Mouse (Mus musculus) B cell, adult 2 months (primary cell): ENCODE measurements around the gene Mvb12b.

Experiments used
- DNase-seq, 2 experiments: peaks; one replicate each; pipeline ENCODE4 v3.0.0; 2022

The Mvb12b gene

DNA sequence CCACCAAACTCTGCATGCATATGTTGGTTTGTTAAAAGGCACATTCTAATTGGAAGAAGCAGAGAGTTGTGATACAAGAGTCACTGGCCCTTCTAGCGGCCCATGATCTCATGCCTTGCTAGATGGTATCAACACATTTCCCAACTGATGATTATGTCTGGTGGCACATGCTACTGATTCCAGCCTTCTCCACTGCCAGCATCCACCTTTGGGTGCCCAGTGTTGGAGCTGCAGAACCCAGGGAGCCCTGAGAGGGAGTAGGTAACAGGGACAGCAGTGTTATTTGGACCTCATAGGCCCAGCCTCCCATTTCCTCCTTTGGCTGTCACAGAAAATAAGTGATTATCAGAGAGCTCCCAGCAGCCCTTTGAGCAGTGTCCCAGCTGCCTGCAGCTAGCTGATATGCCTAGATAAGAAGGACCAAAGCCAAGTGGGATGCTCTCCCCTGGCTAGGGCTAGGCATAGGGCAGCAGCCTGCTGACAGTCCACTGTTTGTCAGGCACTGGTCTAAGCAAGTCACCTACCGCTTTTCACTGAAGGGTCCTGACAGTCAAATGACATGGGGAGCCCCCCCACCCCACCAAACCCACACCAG lies 44.7 kb downstream of the Mvb12b start:
- no peak for DNase-seq

DNA sequence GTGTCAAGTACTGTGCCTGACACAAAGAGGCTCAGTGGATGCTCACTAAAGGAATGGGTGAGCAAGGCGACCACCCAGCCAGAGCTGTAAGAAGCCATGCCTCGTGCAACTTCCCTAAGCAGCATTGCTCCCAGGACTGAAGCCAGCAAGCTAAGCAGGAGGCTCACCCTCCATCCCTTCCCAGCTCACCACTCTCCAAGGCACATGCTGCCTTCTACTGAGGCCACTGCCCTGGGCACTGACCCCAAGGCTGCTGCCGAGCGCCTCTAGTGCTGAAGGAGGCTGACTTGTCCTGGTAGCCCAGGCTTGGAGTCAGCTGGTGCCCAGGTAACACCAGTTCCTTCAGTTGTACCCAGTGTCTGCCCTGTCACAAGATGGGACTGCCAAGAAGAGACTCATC lies 45.8 kb downstream of the Mvb12b start:
- DNase-seq = no peak

DNA sequence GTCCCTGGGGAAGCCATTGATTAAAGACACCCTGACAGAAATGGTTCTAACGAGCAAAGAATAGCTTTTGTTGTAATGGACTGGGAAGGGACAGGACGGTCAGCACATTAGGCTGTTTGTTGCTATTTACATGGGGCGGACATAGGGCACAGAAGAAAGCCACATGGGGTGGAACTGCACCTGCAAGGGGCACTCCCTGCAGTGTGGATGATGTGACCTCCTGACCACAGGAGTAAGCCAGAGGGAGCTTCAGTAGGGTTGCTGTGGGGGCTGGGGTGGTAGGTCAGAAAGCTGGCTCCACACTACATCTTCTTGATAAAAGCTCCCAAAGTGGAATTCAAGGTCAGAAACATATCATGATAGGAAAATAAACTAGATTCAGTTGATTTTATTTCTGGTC lies 47.3 kb downstream of the Mvb12b start:
- no peak for DNase-seq

DNA sequence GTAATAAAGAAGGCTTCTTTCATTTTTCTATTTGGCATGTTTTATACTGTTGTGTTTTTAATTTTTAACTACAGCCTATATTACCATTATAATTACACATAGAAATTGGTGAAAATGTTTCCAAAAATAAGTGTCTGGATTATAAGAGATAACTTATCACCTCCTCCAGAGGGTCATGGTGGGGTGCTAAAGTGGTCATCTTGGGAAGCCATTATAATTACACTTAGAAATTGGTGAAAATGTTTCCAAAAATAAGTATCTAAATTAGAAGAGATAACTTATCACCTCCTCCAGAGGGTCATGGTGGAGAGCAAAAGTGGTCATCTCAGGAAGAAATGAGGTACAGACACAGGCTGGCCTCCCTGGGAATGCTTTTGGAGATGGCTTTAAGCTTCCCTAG lies 48.5 kb downstream of the Mvb12b start:
- no peak for DNase-seq

DNA sequence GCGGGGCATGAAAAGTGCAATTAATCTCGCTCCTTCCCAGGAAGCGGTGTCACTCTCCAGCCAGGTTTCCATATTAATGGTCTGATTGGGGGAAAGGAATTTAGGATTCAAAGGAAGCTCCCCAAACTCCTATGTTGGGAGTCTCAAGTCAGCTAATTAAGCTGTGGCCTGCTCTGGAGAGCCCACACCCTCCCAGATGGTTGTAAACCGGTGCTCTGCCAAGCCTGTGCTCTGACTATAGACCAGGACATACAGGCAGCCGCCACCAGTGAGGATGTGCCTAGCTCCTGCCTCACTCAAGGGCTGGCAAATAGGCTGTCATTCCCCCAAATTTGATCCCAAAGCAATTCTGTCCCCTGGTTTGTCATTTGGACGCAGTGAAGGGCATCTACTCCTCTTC lies 50.4 kb downstream of the Mvb12b start:
- no peak for DNase-seq

DNA sequence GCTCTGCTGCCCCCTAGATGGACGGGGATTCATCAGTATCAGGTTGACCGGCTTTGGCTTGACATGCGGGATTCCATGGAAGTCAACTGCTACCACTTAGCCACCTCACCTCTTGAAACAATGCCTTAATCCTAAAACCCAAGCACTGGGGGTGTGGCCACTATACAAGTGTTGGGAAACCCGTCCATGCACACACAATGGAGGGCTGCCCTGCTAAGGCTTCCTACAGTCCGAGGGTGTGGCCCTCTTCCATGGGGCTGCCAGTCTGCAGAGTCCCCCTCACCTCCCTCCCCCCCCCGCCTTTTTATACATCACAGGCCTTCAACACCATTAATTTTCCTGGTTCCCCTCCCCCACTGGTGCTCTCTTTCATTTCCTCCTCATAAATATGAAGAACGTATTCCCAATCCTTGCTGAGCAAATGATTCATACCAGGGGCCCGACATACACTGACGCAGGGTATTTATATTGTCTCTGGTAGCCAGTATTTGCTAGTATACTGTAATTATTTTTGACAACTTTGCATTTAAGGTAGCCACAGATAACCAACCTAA lies 51.0 kb downstream of the Mvb12b start:
- no peak for DNase-seq

DNA sequence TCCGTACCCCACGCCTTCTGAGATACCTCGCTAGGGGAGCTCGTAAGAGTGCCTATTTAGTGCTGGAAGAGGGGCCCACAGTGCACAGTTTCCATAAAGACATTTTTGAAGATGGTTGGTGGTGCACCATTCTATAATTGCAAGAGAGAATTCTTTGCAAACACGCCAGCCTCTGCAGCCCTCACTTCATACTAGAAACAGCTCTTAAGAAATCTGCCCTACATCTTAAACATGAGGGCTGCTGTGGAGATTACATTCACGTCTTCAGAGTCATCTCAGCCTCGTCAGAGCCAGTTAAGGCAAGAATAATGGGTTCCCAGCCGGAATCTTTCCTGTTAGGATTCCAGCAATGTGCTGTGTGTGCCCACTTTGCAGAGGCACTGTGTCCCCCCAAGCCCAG lies 52.7 kb downstream of the Mvb12b start:
- no peak for DNase-seq

DNA sequence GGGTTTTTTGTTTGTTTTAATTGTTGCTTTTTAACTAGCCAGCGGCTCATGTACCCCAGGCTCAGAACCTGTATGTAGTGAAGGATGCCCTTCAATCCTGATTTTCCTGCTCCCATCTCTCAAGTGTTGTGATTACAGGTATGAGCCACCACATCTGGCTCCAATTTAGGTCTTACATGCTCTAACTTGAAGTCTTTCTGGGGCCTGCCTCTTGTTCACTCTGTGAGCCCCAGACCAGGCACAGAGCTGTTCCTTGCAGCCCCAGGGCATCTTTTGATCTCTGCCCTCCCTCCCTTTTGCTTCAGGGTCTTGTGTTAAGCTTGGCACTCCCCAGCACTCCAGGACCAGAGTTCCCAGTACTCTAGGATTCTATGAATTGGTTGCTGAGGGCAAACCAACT lies 53.8 kb downstream of the Mvb12b start:
- no peak for DNase-seq

DNA sequence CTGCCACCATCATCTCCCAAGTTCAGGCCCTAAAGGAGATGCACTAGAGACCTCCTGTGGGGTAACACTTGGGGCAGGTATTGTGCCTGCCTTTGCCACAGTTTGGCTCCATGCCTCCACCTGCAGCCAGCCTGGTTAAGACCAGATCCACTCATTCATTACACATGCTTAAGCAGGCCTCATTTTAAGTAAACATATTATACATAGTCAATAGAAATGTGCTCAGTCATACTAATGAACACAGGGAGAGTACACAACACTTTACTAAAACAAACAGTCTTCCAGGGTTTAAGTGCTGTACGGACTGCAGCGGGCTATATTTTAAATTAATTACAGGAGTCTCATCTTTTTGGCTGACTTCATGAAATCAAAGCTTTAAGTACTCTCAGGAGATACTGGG lies 57.9 kb downstream of the Mvb12b start:
- DNase-seq = no peak

DNA sequence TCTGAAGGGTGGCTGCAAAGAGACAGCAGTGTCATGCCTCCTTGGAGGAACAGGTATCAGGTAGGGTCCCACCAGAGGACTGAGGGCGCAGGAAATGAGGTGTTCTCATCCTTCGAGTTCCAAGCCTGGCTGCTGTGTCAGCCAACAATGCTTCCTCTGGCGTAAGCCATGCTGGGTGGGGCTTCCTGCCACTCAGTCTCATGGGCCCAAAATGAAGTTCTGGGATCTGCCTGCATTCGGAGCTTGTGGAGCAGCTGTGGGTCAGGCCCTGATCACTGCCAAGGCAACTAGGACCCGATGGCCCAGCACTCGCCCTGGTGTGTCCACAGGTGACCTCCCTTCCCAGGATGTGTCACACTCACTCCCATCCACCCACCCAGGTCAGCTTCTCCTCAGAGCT lies 61.0 kb downstream of the Mvb12b start:
- DNase-seq = no peak

DNA sequence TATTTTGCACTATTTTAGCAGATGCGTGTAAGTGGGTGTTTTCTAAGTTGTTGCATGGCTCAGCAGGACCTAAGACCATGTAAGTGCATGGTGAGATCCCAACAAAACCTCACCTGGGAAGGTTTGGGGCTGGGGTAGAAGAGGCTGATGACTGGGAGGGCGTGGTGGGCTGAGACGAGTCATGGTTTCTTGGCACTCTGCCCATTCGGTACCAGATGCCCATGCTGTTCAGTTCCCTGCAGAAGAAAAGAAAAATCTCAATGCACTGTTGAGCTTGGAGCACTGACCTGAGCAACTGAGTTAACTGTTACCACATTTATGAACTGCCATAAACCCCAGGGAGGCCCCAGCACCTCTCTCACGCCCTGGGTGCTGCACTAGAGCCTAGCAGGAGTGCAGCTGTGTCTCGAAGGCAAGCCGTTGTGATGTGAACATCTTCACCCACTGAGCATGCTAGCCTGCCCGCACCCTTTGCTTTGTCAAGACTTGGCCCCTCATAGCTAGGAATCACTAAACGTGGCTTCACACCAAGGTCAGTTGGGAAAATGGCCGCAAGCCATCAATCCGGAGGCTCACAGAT lies 62.7 kb downstream of the Mvb12b start:
- DNase-seq = no peak

DNA sequence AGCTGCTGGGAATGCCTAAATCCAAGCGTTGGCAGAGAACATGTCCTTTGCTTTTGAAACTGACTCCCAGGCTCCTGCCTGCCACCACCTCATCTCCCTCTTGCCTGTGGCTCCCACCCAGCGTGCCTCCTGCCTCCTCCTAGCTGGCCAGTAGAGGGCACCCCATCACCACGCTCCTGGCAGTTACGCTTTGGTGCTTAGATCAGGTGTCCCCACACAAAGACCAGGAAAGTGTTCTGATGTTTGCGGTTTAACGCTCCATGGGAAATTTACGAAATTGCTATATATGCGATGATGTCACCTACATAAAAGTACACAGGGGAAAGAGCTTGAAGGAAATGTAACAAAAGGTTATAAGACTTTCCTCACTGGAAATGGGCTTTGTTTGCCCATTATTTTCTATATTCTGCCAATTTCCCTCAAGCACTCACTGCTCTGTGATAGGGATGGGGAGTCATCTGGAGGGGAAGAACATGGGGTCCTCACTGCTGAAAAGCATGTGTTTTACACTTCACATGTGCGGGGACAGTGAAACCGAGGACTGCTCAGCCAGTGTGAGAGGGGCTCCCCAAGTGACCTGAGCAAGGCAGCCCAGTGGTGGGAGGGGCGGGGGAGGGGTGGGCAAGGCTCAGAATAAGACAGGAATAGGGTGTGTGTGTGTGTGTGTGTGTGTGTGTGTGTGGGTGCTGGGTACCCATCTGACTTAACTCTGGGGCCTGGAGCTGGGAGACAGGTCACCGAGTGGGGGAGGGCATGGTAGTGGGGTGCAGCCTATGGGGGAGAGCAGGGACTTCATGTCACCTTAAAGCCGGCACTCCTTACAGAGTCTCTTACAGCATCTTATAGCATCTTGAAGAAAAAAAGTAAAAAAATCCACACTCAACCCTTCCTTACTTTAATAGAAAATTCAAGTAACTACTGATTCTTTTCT lies 65.8 kb downstream of the Mvb12b start:
- DNase-seq = peak; percentile 86 to 87

DNA sequence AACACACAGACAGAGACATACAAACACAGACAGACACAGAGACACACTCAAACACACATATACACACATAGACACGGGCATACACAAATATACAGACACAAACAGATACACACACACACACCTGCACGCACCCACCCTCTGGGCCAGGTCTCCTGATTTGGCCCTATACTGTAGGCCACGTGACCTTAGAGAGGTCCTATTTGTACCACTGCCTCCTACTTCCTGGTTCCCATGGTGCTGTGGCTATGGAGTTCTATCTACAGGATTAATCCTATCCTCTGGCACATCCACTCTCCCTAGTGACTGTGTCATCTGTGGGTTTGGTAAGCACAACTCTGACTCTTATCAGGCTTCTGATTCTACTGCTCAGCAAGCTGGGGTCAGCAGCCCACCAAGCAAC lies 67.3 kb downstream of the Mvb12b start:
- no peak for DNase-seq

DNA sequence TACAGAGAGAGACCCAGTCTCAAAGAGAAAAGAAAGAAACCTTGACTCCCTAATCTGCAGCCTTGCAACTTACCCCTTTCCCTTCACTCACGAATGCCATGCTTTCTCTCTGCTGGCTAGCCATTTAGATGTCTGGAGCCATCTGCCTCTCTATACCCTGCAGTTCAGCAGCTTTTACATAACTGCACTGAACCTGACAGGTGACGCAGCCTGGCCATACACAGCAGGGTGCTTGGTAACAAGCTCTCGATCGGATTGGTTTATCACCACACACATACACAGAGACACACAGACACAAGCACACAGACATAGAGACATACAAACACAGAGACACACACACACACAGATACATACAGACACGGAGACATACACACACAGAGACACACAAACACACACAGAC lies 67.7 kb downstream of the Mvb12b start:
- no peak for DNase-seq

DNA sequence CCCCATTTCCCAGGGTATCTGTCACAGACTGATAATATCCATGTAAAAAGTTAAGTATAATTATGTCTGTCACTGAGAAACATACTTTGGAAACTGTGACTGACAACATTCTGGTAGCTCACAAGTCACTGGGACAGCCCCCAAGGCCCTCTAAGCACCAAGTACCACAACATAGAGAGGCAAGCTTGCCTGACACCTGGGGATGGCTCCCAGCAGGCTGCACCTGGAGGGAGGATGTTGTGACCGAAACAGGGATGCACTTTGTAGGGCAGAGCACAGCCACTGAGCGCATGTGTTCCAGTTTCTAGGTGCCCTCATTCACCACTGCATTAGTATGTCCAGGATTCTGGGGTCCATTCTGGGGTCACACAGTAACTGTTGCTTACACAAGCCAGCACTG lies 69.4 kb downstream of the Mvb12b start:
- no peak for DNase-seq

DNA sequence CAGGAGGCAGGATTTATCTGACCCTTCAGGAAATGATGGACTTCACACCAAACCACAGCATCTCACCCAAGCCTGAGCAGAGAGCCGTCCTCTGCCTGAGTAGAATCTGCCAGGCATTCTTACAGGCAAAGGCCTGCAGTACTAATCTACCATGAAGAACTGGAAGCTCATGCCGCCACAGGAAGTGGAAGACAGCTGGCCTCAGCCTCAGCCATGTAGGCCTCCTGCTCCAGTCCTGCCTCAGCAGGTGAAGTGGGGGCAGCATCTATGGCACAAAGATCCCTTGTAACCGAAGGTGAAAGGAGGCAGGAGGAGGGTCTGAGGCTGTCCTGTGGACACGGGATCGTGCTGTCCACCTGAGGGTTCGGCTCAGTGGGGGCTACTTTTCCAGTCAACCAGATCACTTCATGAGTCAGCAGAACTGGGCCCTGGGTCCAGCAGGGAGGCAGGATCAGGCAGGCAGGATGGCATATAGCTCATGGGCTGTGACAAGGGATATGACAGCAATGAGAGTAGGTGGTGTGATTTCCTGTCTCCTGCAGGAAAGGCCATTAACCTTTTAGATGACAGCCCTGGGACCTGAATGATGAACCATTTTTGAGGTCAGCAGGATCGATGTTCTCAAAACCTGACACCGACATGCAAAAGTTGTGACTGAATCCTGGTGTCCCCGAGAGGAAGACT lies 69.9 kb downstream of the Mvb12b start:
- DNase-seq = no peak

DNA sequence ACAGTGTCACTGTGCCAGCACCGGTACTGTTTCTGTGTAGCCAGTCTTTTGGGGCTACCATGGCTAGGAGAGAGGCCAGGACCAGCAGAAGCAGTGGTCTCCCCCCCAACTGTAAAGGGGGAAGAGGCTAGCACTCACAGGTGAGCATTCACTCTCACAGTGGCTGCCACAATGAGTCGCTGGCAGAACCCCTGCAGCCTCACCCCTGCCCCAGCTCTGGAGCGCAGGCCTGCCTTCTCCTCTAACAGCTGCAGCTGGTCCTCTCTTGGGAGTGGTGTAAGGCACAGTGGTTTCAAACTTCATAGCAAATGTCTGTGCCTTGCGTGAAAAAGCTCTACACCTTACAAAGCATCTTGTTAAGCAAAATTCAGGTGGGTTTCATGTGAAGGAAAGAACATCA lies 70.7 kb downstream of the Mvb12b start:
- no peak for DNase-seq

DNA sequence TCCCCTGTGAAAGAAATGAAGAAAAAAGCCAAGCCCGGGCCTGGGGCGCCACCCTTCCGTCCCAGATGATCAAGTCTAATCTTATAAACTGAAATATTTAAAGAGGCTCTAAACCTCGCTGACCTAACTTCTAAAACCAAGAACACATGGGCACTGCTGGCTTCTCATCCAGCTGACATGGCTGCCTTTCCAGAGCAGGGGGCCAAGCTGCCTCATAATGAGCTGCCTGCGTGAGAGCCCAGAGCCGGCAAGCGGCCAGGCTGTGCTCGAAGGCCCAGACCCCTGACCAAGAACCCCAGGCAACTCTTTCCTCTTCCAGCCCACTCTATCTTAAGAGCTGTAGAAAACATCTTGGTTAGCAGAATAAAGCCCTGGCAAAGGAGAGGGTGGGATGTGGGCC lies 73.2 kb downstream of the Mvb12b start:
- DNase-seq = no peak

DNA sequence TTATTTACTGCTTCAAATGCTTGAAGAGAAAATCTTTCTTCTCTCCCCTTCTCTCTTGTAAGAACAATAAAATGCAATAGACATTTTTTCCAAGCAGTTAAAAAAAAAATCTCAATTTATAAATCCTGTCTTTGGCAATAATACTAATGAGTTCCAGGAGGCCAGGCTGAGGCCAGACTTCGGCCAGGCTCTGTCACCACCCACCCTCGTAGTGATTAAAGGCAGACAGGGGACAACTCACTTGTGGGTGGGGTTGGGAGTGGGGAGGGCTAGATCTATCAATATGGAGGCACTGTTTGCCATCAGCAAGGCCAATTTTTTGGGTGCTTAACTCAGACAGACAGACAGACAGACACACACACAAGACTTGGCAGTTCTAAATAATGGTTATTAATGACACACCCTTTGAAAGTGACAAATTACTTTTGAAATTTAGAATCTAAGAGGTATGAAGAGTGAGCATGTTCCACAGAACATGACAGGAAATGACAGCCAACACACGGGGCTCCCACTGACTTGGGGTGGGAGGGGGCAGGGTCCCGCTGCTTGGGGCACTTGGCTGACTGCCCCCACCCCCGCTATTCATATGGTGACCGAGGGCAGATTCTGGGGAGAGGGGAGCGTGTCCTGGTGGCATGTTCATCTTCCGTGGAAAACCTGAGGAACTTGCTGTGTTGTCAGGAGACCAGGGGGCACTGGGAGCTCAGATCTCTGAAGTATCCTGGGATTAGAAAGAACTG lies 74.1 kb downstream of the Mvb12b start:
- DNase-seq = no peak

DNA sequence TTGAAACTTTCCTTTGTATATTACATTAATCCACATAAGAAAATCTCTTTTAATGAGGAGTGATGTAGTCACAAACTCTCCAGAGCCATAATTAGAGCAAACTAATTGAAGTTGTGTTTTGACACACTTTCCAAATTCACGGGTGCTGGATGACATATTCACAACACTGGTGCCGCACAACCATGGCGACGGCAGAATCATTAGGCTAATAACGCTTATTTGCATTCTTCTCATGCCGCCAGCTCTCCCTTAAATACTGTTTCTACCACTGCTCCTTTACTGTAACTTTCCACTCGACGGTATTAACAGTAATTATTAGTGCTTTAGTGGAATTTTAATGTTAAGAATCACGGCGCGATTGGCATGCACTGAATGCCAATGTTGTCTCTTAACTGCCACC lies 74.8 kb downstream of the Mvb12b start:
- no peak for DNase-seq

DNA sequence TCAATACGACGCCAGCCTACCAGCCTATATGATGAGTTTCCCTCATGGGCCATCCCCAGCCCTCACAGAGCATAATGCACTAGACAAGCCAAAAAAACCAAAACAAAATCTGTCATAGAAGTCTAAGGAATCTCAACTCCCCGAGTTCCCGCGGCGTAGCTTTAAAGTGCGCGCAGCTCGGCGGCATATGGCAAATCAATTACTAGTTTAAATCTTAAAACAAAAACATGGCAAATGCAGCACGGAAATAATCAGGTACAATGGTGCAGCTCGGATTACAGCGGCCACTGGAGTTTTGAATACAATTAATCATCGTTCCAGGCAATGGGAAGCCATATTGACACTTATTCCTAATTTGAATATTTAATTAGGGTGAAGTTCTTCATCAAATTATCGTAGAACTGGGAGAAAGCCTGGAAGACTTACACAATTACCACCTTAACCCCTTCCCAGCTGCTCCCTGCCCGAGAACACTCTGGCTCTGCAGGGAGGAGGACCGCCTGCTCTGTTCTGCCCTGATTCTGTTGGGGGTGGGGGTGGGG lies 76.3 kb downstream of the Mvb12b start:
- no peak for DNase-seq

DNA sequence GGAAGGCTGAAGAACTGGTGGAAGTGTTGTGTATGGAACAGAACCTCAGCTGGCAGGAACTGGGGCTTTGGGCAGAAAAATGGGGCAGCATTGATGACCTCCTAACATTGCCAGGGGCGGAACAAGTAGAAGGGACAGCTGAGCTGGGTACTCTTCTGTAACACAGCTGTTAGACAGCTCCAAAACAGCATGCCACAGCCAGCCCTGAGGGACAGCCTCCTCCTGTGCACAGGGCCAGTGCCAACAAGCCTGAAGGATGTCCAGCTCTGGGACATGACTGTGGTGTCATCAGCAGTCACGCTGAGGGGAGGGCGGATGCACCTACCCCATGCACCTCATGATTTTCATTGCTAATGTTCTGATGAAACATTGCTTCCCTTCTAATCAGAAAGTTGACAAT lies 78.7 kb downstream of the Mvb12b start:
- DNase-seq = no peak
